Mouse (Mus musculus) kidney, embryonic 15.5 days (tissue): Measurements from ENCODE around the gene A430078G23Rik. TPM values are rescaled to one million over a fixed set of nuclear protein-coding genes. Genes with fewer than 3 reads are reported as not detected.

Experiments used
- ATAC-seq: fragments of 200-750 bp; cut with Nextera tagmentation; replicated peaks from 2 replicates; pipeline ENCODE4 v1.8.0; 2017; ENCODE audit warnings: moderate TSS enrichment; ENCODE audit not compliant: low FRiP score
- H3K27ac ChIP-seq: fragments of 300-500 bp; sonication (generic); 2 replicates; pipeline ENCODE4 v1.5.1; 2015; ENCODE audit warnings: mild to moderate bottlenecking, inconsistent platforms
- H3K27me3 ChIP-seq: fragments of 300-500 bp; sonication (generic); 2 replicates; pipeline ENCODE4 v1.6.1; 2015; ENCODE audit warnings: inconsistent platforms
- H3K36me3 ChIP-seq: fragments of 300-500 bp; sonication (generic); 2 replicates; pipeline ENCODE4 v1.6.1; 2015; ENCODE audit warnings: inconsistent platforms
- H3K4me1 ChIP-seq: fragments of 300-500 bp; sonication (generic); 2 replicates; pipeline ENCODE4 v1.6.1; 2015; ENCODE audit warnings: inconsistent platforms
- H3K4me2 ChIP-seq: fragments of 300-500 bp; sonication (generic); 2 replicates; pipeline ENCODE4 v1.6.1; 2015; ENCODE audit warnings: moderate library complexity, mild to moderate bottlenecking, inconsistent platforms
- H3K4me3 ChIP-seq: fragments of 300-500 bp; sonication (generic); replicated peaks from 2 replicates; pipeline ENCODE4 v1.5.1; 2015; ENCODE audit warnings: mild to moderate bottlenecking, inconsistent platforms
- H3K9ac ChIP-seq: fragments of 300-500 bp; sonication (generic); 2 replicates; pipeline ENCODE4 v1.6.1; 2015; ENCODE audit warnings: mild to moderate bottlenecking, inconsistent platforms
- H3K9me3 ChIP-seq: fragments of 300-500 bp; sonication (generic); replicated peaks from 2 replicates; pipeline ENCODE4 v1.6.1; 2016; ENCODE audit warnings: inconsistent platforms
- WGBS: fragments of 180-500 bp; shearing (Covaris S2); methylation state at CpG from one replicate; pipeline ENCODE4 v1.1.7; 2015; ENCODE audit warnings: mixed read lengths; 5-methylcytosine and 5-hydroxymethylcytosine counted together
- polyA plus RNA-seq: library from polyadenylated mRNA; unstranded; fragments of >200 nt; fragmentation: Nextera tagmentation; extraction: Ambion mirVana; gene quantifications from 2 replicates; pipeline ENCODE4 v1.2.1, GENCODE M21; 2015

A430078G23Rik gene
- polyA plus RNA-seq, 1 experiment from 2014 or later, result 0.12 TPM

GRCm38 (mm10) chr8:3392771-3393710 lies 39.8 kb downstream of the A430078G23Rik start, which contains the start of gene Arhgef18:
Gene Arhgef18 (plus strand): TSS chr8:3393006.
- Histone ChIP-seq H3K4me1 (peaks cover 23% of the 10 kb centered on the region), H3K4me3 (peak within 1 kb of the TSS; percentile 71), H3K36me3 (peaks cover 11% of the 10 kb centered on the region; the same call in 1 of the 2 replicates), H3K27ac (peak within 1 kb of the TSS; percentile 42), H3K9ac (peak within 1 kb of the TSS; percentile 73), H3K9me3 (no peaks in the 10 kb centered on the region), H3K4me2 (peak within 1 kb of the TSS; percentile 75), H3K27me3 (no peaks in the 10 kb centered on the region)
- peak; percentile 99 for ATAC-seq
- WGBS, result 1% methylated on average over 48 of the region's 48 CpGs

- H3K9ac ChIP-seq, result no peak overlapping the region
- WGBS, result 25% methylated on average over 6 of the region's 6 CpGs
- peaks cover 20% of the 10 kb centered on the region; the same call in 1 of the 2 replicates for H3K36me3 ChIP-seq
- H3K4me3 ChIP-seq, result peak overlapping the region; percentile 10
- peak overlapping the region; percentile 42 for H3K27ac ChIP-seq
- H3K27me3 ChIP-seq, result no peaks in the 10 kb centered on the region
- H3K9me3 ChIP-seq, result no peaks in the 10 kb centered on the region
- no peak for ATAC-seq
- H3K4me1 ChIP-seq, result peaks cover 23% of the 10 kb centered on the region
- peak overlapping the region; percentile 75 for H3K4me2 ChIP-seq
Measured at GRCm38 (mm10) chr8:3394600-3394999, 41.4 kb downstream of the A430078G23Rik start.

GRCm38 (mm10) chr8:3395246-3395645 lies 42.0 kb downstream of the A430078G23Rik start:
- H3K27ac ChIP-seq, result peak overlapping the region; percentile 42
- no peaks in the 10 kb centered on the region for H3K9me3 ChIP-seq
- no peak for ATAC-seq
- peaks cover 24% of the 10 kb centered on the region; the same call in 1 of the 2 replicates for H3K36me3 ChIP-seq
- H3K27me3 ChIP-seq, result no peaks in the 10 kb centered on the region
- H3K4me1 ChIP-seq, result peaks cover 23% of the 10 kb centered on the region
- WGBS, result 34% methylated on average over 4 of the region's 4 CpGs
- peak overlapping the region; percentile 75 for H3K4me2 ChIP-seq
- no peak overlapping the region for H3K9ac ChIP-seq
- H3K4me3 ChIP-seq, result 0 out of 2 replicates have a peak overlapping the region, but pooled peaks have one; percentile 10

- H3K27me3 ChIP-seq, result no peaks in the 10 kb centered on the region
- WGBS, result 88% methylated on average over 3 of the region's 3 CpGs
- peaks cover 18% of the 10 kb centered on the region for H3K4me1 ChIP-seq
- H3K4me3 ChIP-seq, result no peak overlapping the region
- no peak overlapping the region for H3K27ac ChIP-seq
- H3K9me3 ChIP-seq, result no peaks in the 10 kb centered on the region
- ATAC-seq, result no peak
- H3K36me3 ChIP-seq, result peaks cover 33% of the 10 kb centered on the region
- no peak overlapping the region for H3K4me2 ChIP-seq
- H3K9ac ChIP-seq, result no peak overlapping the region
Measured at GRCm38 (mm10) chr8:3397597-3397996, 44.4 kb downstream of the A430078G23Rik start.

- Histone ChIP-seq H3K36me3 (peaks cover 43% of the 10 kb centered on the region), H3K4me3 (no peak overlapping the region), H3K4me2 (no peak overlapping the region), H3K9me3 (no peaks in the 10 kb centered on the region), H3K9ac (no peak overlapping the region), H3K27ac (no peak overlapping the region), H3K4me1 (no peaks in the 10 kb centered on the region; the same call in 1 of the 2 replicates), H3K27me3 (no peaks in the 10 kb centered on the region)
- ATAC-seq, result peak; percentile 48; the same call in 1 of the 2 replicates
- WGBS, result 39% methylated on average over 2 of the region's 2 CpGs
Measured at GRCm38 (mm10) chr8:3400509-3400908, 47.3 kb downstream of the A430078G23Rik start.

- no peak overlapping the region for H3K27ac ChIP-seq
- no peak overlapping the region for H3K4me2 ChIP-seq
- no peak overlapping the region for H3K9ac ChIP-seq
- peaks cover 9% of the 10 kb centered on the region for H3K36me3 ChIP-seq
- H3K4me3 ChIP-seq, result no peak overlapping the region
- 84% methylated on average over 3 of the region's 3 CpGs for WGBS
- no peaks in the 10 kb centered on the region for H3K4me1 ChIP-seq
- no peaks in the 10 kb centered on the region for H3K27me3 ChIP-seq
- H3K9me3 ChIP-seq, result no peaks in the 10 kb centered on the region
- no peak for ATAC-seq
Measured at GRCm38 (mm10) chr8:3407417-3407816, 54.2 kb downstream of the A430078G23Rik start.

GRCm38 (mm10) chr8:3411085-3411484 lies 57.9 kb downstream of the A430078G23Rik start:
- Histone ChIP-seq H3K36me3 (no peaks in the 10 kb centered on the region), H3K4me3 (no peak overlapping the region), H3K9me3 (no peaks in the 10 kb centered on the region), H3K4me2 (no peak overlapping the region), H3K27ac (no peak overlapping the region), H3K27me3 (no peaks in the 10 kb centered on the region), H3K9ac (no peak overlapping the region), H3K4me1 (peaks cover 13% of the 10 kb centered on the region; the same call in 1 of the 2 replicates)
- ATAC-seq, result no peak
- 79% methylated on average over 2 of the region's 2 CpGs for WGBS

- no peaks in the 10 kb centered on the region for H3K9me3 ChIP-seq
Measured at GRCm38 (mm10) chr8:3411901-3412301, 58.7 kb downstream of the A430078G23Rik start.

GRCm38 (mm10) chr8:3412816-3413215 lies 59.6 kb downstream of the A430078G23Rik start:
- H3K27me3 ChIP-seq, result no peaks in the 10 kb centered on the region
- peaks cover 28% of the 10 kb centered on the region for H3K4me1 ChIP-seq
- H3K27ac ChIP-seq, result no peak overlapping the region
- H3K36me3 ChIP-seq, result no peaks in the 10 kb centered on the region
- H3K9ac ChIP-seq, result no peak overlapping the region
- ATAC-seq, result no peak
- H3K4me2 ChIP-seq, result no peak overlapping the region
- WGBS, result 93% methylated on average over 1 of the region's 1 CpGs
- no peaks in the 10 kb centered on the region for H3K9me3 ChIP-seq
- H3K4me3 ChIP-seq, result no peak overlapping the region

More at GRCm38 (mm10) chr8:3411901-3412301, 58.7 kb downstream of the A430078G23Rik start:
- H3K36me3 ChIP-seq, result no peaks in the 10 kb centered on the region
- H3K27ac ChIP-seq, result no peak overlapping the region
- WGBS, result 77% methylated on average over 7 of the region's 7 CpGs
- no peak overlapping the region for H3K9ac ChIP-seq
- peaks cover 19% of the 10 kb centered on the region for H3K4me1 ChIP-seq
- no peak overlapping the region for H3K4me3 ChIP-seq
- no peaks in the 10 kb centered on the region for H3K27me3 ChIP-seq
- H3K4me2 ChIP-seq, result no peak overlapping the region
- ATAC-seq, result no peak

- H3K27me3 ChIP-seq, result no peaks in the 10 kb centered on the region
- H3K9ac ChIP-seq, result no peak overlapping the region
- no peaks in the 10 kb centered on the region for H3K36me3 ChIP-seq
- H3K4me3 ChIP-seq, result no peak overlapping the region
- H3K4me1 ChIP-seq, result peaks cover 44% of the 10 kb centered on the region
- no peaks in the 10 kb centered on the region for H3K9me3 ChIP-seq
- WGBS, result 73% methylated on average over 6 of the region's 6 CpGs
- no peak overlapping the region for H3K4me2 ChIP-seq
- ATAC-seq, result no peak
- no peak overlapping the region for H3K27ac ChIP-seq
Measured at GRCm38 (mm10) chr8:3414639-3415190, 61.5 kb downstream of the A430078G23Rik start.

GRCm38 (mm10) chr8:3415259-3415658 lies 62.0 kb downstream of the A430078G23Rik start:
- H3K9ac ChIP-seq, result no peak overlapping the region
- no peak overlapping the region for H3K4me2 ChIP-seq
- no peak overlapping the region for H3K4me3 ChIP-seq
- H3K9me3 ChIP-seq, result no peaks in the 10 kb centered on the region
- H3K27me3 ChIP-seq, result no peaks in the 10 kb centered on the region
- no peaks in the 10 kb centered on the region for H3K36me3 ChIP-seq
- peaks cover 49% of the 10 kb centered on the region for H3K4me1 ChIP-seq
- 60% methylated on average over 4 of the region's 4 CpGs for WGBS
- ATAC-seq, result no peak
- no peak overlapping the region for H3K27ac ChIP-seq

- Histone ChIP-seq H3K4me1 (peaks cover 53% of the 10 kb centered on the region), H3K9ac (no peak overlapping the region), H3K4me2 (no peak overlapping the region), H3K27me3 (no peaks in the 10 kb centered on the region), H3K36me3 (no peaks in the 10 kb centered on the region), H3K4me3 (no peak overlapping the region), H3K27ac (no peak overlapping the region), H3K9me3 (no peaks in the 10 kb centered on the region)
- 86% methylated on average over 6 of the region's 6 CpGs for WGBS
- no peak for ATAC-seq
Measured at GRCm38 (mm10) chr8:3415661-3416060, 62.4 kb downstream of the A430078G23Rik start.
